ENCODE assay signal across 10 mouse cellular contexts in the genomic region with DNA sequence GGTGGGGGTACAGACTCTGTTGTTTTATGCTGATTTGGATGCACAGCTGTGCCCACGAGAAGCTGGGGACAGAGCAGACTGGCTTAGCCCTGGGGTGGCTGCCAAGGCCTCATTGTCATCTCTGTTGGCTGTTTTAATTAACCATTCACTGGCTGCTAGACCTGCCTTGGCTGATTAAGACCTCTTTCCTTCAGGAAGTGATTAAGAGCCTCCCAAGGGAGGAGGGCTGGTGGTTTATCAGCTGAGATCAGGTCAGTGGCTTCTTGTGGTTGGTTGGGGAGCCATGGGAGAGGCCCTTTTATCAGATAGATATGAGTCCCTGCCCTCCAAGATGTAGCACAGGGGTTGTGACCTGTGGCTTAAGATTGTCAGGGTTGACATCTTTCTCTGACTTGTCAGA. TPM values are rescaled to one million over a fixed set of nuclear protein-coding genes. Genes with fewer than 3 reads are reported as not detected.
DNase-seq lines count a peak whose midpoint lies in the region; ATAC-seq lines count a peak whose summit lies in the region.
"Had no signal": no experiment of that assay in that cellular context is flagged by ENCODE, and none has a peak within 500 bp of the region (broad histone marks: within the 10 kb centered on the region; RNA-seq: fewer than 3 reads in every experiment).

No protein-coding gene starts in this region.

- H3K27ac ChIP-seq in midbrain, embryonic 14.5 days (replicated peaks; ENCODE audit: low read depth, low read length), result peak overlapping the region; percentile 39; the same call in 1 of the 2 replicates

- DNase-seq in embryo, embryonic 11 days, result peak; percentile 23
- no peak for DNase-seq in embryo, embryonic 10 days (ENCODE audit: low spot score)
- DNase-seq in c-Kit-positive CD71-positive TER-119-positive erythroid progenitor cells, embryonic 14.5 days (ENCODE audit: low spot score), result peak; percentile 8
- peak; percentile 66 for DNase-seq in kidney, adult 9 months
- peak; percentile 78 for DNase-seq in midbrain, embryonic 14.5 days
- no peak for DNase-seq in thymus, postnatal 4 days
- DNase-seq in layer of hippocampus, adult 8-10 months (ENCODE audit: low spot score in 2 of 2), result no peak
- no peak for DNase-seq in ovary, postnatal 36 days (ENCODE audit: low spot score)

- ATAC-seq in midbrain, embryonic 14.5 days (ENCODE audit: low FRiP score, low TSS enrichment), result peak; percentile 81; the same call in 1 of the 2 replicates

- WGBS in midbrain, embryonic 14.5 days, result 0% methylated on average over 1 of the region's 1 CpGs

- H3K9ac ChIP-seq in midbrain, embryonic 14.5 days (replicated peaks; ENCODE audit: low read length), result no peak overlapping the region; the same call in 1 of the 2 replicates

- no peak overlapping the region for H3K4me3 ChIP-seq in midbrain, embryonic 14.5 days (replicated peaks; ENCODE audit: low read depth, low read length)

- 0 out of 2 replicates have a peak, but pooled peaks cover 4% of the 10 kb centered on the region for H3K36me3 ChIP-seq in midbrain, embryonic 14.5 days (ENCODE audit: control insufficient read depth, insufficient read depth, low read length)

- H3K4me1 ChIP-seq in midbrain, embryonic 14.5 days (ENCODE audit: control insufficient read depth, insufficient read depth, low read length), result peaks cover 17% of the 10 kb centered on the region

- no peaks in the 10 kb centered on the region for H3K27me3 ChIP-seq in midbrain, embryonic 14.5 days (ENCODE audit: control insufficient read depth, insufficient read depth, low read length)

- H3K9me3 ChIP-seq in midbrain, embryonic 14.5 days (ENCODE audit: control insufficient read depth, low read length), result no peaks in the 10 kb centered on the region

- H3K4me2 ChIP-seq in midbrain, embryonic 14.5 days (ENCODE audit: low read length), result no peak overlapping the region

RNA-seq across cellular contexts. Expression of gene Snx29, which starts 46.9 kb away (rescaled TPM):
- polyA plus RNA-seq in midbrain, embryonic 14.5 days (2014; fragmentation: Nextera tagmentation; extraction: Ambion mirVana), result 12.2 and 16.1 TPM in 2 replicates
- total RNA-seq in layer of hippocampus, adult 8-10 months (2022), result 10 to 100 TPM; 23.8 to 32.9 (median 29.4) TPM

RNA-seq across cellular contexts. Expression of gene Tnfrsf17, which starts 56.0 kb away (rescaled TPM):
- polyA plus RNA-seq in midbrain, embryonic 14.5 days (2014; fragmentation: Nextera tagmentation; extraction: Ambion mirVana), result not detected in 2 replicates
- under 1 TPM in 3 of 4 experiments, not detected in 1; 0.57 to 0.96 (median 0.68) TPM for total RNA-seq in layer of hippocampus, adult 8-10 months (2022)
- polyA plus RNA-seq: embryonic facial prominence, embryonic 11.5 days; limb, embryonic 11.5 days had no signal

Comparison
In these comparisons a context has a peak if more than half of its experiments do, and no peak if none do; other contexts are left out.
1. DNase-seq: peak in embryo, embryonic 11 days (single experiment), c-Kit-positive CD71-positive TER-119-positive erythroid progenitor cells, embryonic 14.5 days (single experiment), kidney, adult 9 months (single experiment) and midbrain, embryonic 14.5 days (single experiment); none in embryo, embryonic 10 days (single experiment), thymus, postnatal 4 days (single experiment), layer of hippocampus, adult 8-10 months (0 of 2) and ovary, postnatal 36 days (single experiment).